Mouse (Mus musculus): ENCODE data around the gene Samt2. TPM values are rescaled to one million over a fixed set of nuclear protein-coding genes. Genes with fewer than 3 reads are reported as not detected.

Samt2 gene
- not detected in 2 replicates for polyA plus RNA-seq (2012; rRNA removed)

GRCm38 (mm10) chrX:154579260-154579659, at the start of gene Samt2:
TSS of gene Samt2 (minus strand) at chrX:154579360.

Other genes starting within 250 kb of the Samt2 start
- not detected in 2 replicates for gene 4930524N10Rik, start 236.0 kb downstream of the Samt2 start, polyA plus RNA-seq (2012; rRNA removed)
- not detected in 2 replicates for gene Samt4, start 97.4 kb downstream of the Samt2 start, polyA plus RNA-seq (2012; rRNA removed)